Mouse (Mus musculus): ENCODE data around the gene Dstyk.

Dstyk gene

DNA sequence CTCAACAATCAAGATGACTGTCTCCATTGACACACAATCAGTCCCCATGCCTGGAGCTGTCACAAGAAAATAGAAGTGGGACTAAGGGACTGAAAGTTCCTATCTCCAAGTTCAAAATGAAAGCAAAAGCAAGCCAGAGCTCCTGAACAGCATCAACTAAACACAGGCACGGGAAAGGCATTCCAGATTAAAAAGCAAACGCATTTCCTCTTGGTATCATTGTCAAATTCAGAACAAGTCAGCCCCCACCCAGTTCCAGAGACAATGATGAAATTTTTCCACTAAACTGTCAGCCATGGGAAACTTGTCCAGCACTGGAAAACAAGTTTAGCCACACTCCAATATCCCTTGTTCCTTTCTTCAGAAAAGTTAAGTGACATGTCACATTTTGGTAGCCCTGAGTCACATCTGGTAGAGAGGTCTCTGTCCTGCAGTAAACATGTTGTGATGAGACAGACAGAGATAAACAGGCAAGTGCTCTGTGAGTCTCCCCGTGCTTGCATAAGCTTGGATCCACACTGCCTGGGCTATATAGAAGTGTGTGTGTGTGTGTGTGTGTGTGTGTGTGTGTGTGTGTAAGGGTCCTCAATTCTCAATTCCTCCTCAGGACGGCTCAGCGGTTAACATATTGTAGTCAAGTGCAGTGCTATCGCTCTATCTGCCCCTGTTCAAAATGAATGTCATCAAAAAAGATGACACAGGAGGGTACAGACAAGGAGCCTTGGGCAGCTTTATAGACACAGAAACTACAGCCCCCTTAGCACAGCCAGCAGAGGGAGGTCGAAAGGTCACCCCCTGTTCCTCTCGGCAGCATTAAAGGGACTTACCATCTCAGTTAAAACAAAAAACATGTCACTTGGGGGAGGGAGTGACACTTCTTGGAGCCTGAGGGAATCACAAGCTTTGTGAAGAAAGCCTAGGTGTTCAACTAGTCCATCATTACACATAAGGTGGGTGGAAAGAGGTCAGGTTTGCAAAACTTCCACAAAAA lies 28.2 kb upstream of the Dstyk start:
- peak; percentile 28 for DNase-seq

GRCm38 (mm10) chr1:132389886-132390585 lies 27.3 kb upstream of the Dstyk start:
- peak; percentile 89 for DNase-seq

- DNase-seq: peak; percentile 65
Measured at GRCm38 (mm10) chr1:132390691-132391579, 26.4 kb upstream of the Dstyk start, which contains the start of gene Tmcc2. TSS of gene Tmcc2 (minus strand) at chr1:132391281.

GRCm38 (mm10) chr1:132391580-132392022 lies 25.8 kb upstream of the Dstyk start:
- DNase-seq: peak; percentile 85

GRCm38 (mm10) chr1:132392872-132393271 lies 24.5 kb upstream of the Dstyk start:
- no peak for DNase-seq

- DNase-seq: no peak
Measured at GRCm38 (mm10) chr1:132396705-132397104, 20.6 kb upstream of the Dstyk start.

GRCm38 (mm10) chr1:132400538-132400937 lies 16.8 kb upstream of the Dstyk start:
- DNase-seq: no peak

DNA sequence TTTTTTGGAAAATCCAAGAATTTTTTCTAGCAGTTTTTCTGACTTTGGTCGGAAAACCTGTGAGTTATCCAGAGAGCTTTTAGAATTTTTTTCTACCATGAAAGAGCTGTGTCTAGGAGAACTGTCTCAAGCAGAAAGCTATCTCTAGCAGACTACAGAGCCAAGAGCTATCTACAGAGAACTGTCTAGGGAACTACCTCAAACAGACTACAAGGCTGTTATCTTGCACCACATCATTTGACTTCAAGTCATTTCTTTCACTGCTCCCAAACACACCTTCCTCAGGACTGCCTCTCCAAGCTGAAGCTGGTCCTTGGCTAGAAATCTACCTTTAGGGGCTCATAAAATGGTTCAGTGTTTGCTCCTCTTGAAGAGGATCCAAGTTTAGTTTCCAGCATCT lies 15.5 kb upstream of the Dstyk start:
- no peak for DNase-seq

- no peak for DNase-seq
Measured at GRCm38 (mm10) chr1:132410657-132411056, 6.7 kb upstream of the Dstyk start.

DNA sequence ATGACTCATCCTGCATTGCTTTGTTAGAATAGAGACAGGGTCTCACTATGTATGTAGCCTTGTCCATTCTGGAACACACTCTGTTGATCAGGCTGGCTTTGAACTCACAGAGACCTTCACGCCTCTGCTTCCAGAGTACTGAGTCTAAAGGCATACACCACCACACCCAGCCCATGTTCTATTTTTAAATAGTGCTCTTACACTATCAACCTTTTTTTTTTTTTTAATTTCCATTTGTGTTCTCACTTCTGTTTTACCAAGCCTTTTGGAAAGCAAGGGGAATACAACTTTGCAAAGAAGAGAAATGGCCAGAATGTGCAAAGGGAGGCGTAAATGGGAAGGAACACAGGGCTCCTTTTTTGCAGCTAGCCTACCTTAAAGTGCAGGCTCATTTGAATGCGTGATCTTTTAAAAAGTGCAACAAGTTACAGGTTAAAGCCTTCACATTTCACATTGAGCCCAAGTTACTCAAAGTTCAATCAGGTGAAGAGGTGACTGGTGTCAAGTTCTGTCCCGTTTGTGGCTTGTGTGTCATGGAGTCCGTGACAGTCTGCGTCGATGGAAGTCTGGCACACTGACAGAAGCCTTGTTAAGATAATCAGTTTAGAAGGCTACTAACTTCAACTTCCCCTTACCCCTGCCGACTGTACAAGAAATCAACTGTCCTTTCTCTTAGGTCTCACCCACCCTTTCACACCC lies 962 bp upstream of the Dstyk start:
- no peak for DNase-seq

DNA sequence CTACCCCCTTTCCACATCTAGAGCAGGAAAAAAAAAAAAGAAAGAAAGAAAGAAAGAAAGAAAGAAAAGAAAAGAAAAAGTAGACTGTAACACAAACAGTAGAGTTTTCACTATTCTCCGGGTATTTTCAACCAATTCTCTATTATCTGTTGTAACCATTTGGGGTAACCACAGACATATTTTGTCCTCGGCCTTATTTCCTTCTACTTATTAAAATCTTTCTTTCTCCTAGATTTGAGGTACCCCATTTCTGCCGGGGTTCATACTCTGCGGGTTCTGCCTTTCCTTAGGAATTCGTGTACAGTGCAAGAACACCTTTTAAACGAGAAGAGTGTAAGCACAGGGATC lies 438 bp upstream of the Dstyk start:
- DNase-seq: no peak

- DNase-seq: no peak
Measured at GRCm38 (mm10) chr1:132420206-132420605, 2.9 kb downstream of the Dstyk start.

DNA sequence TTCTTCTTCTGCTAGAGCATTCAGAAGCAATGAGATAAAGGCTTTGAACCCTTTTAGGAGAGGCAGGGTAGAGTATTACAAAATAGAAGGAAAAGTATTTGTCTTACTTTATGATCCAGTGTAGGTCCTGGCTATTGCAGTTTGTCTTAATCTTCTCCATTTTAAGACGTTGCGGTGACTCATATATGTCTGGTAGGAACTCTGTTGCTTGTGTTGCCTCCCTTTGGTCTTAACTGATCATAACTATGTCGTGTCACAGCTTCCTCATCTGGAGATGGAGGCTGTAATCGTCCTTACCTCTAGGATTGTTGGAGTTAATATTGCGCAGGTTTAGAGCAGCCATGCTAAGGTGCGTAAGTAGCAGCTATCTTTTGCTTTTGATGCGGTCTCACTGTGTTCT lies 3.3 kb downstream of the Dstyk start:
- no peak for DNase-seq

GRCm38 (mm10) chr1:132422912-132423696 lies 5.7 kb downstream of the Dstyk start:
- no peak for DNase-seq

- DNase-seq: no peak
Measured at GRCm38 (mm10) chr1:132425600-132425999, 8.2 kb downstream of the Dstyk start.

DNA sequence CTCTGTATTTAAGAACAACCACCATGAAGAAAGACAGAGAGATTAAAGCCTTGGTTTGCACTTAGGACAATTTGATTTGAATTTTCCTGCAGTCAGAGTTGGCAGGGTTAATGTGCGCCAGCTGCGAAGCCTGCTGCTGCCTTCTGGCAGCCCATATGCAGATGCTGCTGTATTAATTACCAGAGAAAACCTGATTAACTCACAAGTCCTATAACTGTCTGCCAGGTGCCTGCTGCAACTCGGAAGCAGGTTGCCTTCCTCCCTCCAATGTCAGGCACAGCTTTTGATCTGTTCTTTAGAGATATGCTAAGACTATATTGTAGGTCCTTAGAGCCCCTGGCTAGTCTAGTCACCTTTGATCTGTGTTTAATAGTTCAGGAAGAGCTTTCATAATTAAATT lies 13.5 kb downstream of the Dstyk start:
- no peak for DNase-seq

DNA sequence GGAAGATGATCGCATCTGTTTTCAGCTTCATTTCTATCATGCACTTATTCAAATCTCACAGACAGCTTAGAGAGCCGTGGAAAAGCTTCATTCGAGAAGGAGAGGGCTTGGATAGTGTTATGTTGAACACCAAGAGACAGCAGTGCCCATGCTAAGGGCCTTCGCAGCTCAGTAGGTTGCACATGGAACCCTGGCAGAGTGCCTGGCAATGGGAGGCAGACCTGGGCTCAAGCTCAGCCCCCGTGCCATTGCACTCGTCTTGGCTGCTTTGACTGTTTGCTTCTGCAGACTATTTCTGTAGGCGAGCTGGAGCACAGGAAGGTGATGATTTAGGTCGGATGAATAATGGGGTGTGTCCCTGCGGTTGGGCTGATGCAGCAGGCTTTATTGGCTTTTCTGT lies 14.4 kb downstream of the Dstyk start:
- peak; percentile 41 for DNase-seq

DNA sequence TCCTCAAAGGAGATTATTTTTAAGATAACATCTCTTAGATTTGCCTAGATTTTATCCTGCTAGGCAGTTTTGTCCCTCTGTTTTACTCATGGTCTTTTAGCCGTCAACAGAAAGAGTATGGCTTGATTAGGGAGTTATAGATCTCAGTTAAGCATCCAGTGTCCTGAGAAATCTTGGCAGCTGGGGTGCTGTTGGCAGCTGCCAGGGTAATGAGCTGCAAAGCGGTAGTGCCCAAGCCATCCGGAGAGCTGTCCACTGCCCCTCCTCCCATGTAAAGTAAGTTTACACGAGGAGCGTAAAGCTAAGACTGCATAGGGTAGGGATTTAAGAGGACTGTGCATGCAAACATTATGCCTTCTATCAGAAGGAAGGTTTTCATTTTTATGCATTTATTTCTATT lies 16.0 kb downstream of the Dstyk start:
- no peak for DNase-seq

DNA sequence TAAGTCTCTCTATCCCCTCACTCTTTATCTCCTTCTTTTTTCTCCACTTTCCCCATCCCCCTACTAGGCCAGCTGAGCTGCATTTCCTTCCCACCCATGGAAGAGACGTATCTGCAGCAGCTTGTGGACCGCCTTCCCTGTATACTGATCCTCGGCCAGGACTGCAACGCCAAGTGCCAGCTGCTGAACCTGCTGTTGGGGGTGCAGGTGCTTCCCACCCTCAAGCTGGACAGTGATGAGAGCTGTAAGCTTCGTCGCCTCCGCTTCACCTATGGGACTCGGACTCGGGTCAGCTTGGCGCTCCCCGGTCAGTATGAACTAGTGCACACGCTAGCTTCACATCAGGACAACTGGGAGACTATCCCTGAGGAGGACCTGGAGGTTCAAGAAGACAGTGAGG lies 16.7 kb downstream of the Dstyk start:
- no peak for DNase-seq

GRCm38 (mm10) chr1:132436320-132436958 lies 19.1 kb downstream of the Dstyk start:
- DNase-seq: no peak

DNA sequence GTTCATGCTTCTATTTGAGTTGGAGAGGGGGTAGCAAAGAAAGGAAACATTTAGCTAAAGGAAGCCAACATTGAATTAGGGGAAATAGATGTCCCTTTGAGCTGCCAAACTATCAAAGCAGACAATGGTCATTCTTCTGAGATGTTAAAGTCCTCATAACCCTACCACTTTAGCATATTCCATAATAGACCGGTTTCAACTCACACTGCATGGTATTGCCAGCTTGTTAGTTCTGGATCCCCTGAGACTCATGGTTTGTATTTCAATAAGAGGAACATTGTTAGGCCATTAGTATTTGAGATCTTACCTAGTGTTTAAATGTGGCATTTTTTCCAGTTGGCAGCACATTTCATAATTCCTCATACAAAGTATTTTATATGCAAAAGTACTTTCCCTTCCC lies 19.6 kb downstream of the Dstyk start:
- DNase-seq: no peak
